Mouse (Mus musculus) embryo, embryonic 11 days (tissue): ENCODE results near the gene Fbxo46.
"Not testable (repeated sequence)": the region's sequence is repeated elsewhere in the genome, so short reads cannot be mapped to it uniquely, and the experiment has no call there.

Experiments
- DNase-seq: peaks from one replicate; pipeline ENCODE4 v3.0.0-alpha.2; 2015

Gene Fbxo46

DNA sequence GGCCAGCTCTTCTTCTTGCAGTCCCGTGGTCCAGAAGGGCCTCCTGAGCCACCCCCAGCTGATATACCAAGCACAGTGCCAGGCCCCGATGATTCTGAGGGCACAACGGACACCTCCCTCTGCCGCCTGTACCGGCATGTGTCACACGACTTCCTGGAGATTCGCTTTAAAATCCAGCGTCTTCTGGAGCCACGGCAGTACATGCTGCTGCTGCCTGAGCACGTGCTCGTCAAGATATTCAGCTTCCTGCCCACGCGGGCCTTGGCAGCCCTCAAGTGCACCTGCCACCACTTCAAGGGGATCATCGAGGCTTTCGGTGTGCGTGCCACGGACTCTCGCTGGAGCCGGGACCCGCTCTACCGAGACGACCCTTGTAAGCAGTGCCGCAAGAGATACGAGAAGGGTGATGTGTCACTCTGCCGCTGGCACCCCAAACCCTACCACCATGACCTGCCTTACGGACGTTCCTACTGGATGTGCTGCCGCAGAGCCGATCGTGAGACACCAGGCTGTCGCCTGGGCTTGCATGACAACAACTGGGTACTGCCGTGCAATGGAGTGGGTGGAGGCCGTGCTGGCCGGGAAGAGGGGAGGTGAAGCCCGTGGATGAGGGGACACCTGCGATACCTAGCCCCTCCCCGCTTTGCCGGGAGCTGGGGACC lies 17.1 kb downstream of the Fbxo46 start:
- DNase-seq: no peak

DNA sequence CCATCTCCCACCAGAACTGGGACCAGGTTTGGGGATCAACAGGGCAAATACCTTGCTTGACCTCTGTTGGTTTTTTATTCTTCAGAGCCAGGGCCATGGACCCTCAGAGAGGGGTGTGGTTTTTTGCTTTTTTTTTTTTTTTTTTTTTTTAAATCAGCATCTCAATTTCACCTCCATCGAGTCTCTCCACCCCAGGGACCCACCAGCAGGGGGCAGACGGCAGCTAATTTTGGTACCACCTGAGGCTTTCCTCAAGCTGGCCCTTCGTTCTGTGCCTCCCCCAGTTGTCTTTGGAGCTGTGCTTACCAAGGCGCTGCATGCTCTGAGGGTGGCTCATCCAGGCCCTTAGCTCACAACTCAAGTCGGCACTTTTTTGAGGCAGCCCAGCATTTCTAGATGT lies 17.7 kb downstream of the Fbxo46 start:
- peak; percentile 56 for DNase-seq

DNA sequence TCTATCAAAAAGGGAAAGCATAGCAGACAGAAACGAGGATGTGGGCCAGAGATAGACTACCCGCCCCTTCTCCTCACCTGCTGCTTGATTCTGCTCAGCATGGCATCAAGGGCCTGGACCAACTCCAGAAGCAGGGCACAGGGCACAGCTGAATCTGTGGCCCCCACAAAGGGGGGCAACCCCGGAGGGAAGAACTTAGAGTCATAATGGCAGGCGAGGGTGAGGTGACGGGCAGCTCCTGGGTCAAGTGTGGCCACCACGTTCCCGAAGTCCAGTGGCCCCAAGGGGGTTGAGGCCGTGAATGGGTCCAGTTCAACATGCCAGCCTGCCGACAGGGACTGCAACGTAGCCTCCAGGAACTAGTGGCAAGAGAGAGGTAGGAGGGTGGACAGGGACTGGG lies 27.1 kb downstream of the Fbxo46 start:
- DNase-seq: no peak

DNA sequence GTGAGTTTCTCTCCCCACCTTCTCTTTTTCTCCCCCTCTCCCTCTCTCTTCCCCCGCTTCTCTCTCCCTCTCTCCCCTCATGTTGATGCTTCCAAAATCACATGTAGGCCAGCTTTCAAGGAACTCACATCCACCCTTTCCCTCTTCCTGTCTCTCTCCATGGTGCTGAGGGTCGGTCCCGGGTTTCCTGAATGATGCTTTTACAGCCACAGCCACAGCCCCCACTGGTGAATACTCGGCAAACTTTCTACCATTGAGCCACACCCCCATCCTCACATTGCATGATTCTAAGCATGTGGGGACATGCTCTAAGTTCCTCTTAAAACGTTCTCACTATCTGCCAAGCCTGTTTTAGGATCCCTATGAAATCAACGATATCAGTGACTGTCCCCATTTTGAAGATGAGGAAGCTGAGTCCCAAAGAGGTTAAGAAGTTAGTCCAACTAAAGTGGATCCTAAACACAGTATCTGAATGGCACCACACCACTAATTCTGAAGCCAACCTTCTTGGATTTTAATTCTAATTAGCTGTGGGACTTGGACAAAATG lies 27.9 kb downstream of the Fbxo46 start:
- peak; percentile 28 for DNase-seq

DNA sequence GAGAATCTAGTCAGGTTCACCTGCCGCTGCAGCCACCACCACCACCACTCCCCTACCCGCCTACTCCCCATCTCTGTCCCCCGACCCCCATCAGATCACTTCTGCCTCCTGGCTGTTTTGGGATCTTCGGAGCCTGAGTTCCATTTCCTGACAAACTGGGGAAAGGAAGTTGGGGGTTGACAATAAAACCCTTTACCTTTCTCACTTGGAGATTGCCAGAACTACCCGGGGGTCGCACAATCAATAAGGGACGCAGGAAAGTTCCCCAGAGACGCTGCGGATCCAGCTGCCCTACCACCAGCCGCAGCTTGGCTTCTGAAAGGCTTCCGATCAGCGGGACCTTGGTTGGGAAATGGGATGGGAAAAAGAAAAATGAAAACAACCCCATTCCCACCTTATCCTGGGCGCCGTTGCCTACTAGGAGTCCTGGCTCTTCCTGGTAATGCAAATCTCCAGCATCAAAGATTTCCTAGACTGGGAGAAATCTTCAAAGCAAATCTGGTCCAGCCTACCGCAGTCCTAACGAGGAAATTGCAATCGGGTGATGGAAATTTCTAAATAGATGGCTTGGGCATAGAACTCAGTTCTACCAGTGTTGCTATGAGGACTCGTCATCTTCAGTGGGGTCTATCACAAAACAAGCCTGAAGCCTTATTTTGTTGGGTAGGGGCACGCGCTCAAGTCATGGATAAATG lies 28.7 kb downstream of the Fbxo46 start:
- DNase-seq: no peak

DNA sequence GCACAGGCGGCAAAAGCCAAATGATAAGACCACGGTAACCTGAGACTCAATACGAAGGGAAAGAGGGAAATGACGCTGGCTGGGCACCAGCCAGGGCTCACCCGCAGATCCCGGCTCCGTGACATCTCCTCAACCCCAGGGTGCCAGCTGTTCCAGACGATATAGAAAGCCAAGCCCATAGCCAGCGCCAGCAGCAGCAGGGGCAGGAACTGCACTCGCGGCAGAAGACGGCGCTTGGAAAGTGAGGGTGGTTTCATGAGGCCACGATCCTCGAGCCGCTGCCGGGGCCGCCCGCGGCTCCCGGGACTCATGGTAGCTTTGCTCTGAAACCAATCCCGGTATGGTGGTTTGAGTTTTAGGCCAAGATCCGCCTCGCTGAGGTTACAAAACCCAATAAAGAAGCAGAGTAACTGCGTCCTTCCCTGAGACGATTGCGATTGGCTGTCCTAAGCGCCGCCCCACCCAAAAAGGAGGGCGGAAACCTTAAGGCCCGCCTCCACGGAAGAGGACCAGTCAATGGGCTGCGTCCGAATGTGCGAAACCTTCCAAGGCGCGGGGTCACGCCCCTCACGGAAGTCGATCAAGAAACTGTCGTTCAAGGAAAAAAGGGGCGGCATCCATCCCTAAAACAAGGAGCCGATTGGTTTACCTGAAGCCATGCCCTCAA lies 29.3 kb downstream of the Fbxo46 start, which contains the start of gene Qpctl:
Gene Qpctl (minus strand): TSS at position 417 of the 667 bp plus-strand sequence.
- peak; percentile 100 for DNase-seq

DNA sequence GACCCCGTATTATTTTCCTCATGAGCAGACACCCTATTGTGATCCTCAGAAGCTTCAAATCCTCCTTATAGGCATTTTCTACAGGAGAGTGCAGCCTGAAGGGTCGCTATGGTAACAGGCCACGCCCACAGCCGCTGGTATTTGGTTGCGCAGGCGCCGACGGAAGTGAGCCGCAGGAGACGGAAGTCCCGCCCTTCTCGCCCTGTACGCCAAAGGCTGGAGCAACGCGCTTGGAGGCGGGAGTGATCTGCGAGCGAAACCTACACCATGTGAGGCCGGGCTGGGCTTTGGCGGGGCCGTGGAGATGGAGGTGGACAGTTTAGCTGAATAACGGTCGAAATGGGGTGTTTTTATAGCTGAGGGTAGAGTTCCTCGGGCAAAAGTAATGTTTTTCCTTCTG lies 30.0 kb downstream of the Fbxo46 start, which contains the start of gene Snrpd2:
Gene Snrpd2 (plus strand): TSS at position 97 of the 400 bp plus-strand sequence.
- peak; percentile 98 for DNase-seq

DNA sequence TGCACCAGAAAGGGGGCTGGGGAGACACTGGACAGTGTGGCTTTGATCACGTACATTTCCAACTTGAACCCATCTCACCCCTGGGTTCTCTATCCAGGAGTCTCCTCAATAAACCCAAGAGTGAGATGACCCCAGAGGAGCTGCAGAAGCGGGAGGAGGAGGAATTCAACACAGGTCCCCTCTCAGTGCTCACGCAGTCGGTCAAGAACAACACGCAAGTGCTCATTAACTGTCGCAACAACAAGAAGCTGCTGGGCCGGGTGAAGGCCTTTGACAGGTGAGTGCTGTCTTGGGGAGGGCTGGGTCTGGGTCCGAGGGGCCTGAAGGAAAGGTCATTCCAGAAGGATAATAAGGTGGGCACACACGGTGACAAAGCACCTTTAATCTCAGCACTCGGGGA lies 31.5 kb downstream of the Fbxo46 start:
- DNase-seq: not testable (repeated sequence)

DNA sequence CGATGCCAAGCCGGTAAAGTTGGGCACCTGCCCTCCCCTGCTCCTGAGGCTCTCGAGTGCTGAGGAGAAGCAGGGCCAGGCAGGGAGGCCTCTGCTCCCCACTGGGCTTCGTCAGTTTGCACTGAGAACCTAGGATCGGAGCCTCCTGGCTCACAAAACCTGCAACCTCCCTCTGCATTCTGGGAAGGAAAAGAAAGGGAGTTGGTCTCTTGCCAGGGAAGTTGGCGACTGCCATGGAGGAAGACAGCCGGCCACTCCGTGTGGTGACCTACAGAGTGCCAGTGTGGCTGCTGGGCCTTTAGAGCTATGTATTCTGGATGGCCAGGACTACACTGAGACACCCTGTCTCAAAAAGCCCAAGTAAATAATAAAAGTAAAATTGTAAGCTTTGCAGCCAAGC lies 35.1 kb downstream of the Fbxo46 start:
- DNase-seq: no peak

DNA sequence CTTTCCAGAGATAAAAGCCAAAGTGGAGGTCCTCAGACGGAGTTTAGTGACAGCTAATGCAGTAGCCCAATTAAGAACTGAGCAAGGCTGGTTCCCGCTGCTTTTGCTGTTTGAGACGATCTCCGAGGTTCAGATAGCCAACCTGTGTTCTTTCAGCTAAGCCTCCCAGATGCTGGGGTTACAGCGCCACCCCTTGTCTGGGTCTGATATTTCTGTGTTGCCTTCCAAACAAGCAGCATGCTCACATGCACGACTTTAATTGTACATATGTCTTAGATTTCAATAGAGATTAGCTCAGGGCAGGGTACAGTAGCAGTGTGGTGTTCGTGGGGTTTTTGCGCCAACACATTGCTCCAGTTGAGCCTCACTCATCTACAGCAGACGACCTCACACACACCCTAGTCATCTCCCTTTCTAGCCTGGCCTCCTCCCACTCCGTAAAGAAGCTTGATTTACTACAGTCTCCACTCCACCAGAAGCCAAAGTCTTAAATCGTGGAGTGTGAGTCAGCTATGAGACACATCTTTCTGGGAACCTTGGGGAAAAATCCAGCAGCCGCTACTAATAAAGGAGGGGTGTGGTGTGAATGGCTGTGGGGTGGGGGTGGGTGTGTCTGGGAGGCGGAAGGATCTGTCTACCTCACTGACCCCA lies 36.3 kb downstream of the Fbxo46 start:
- DNase-seq: no peak

DNA sequence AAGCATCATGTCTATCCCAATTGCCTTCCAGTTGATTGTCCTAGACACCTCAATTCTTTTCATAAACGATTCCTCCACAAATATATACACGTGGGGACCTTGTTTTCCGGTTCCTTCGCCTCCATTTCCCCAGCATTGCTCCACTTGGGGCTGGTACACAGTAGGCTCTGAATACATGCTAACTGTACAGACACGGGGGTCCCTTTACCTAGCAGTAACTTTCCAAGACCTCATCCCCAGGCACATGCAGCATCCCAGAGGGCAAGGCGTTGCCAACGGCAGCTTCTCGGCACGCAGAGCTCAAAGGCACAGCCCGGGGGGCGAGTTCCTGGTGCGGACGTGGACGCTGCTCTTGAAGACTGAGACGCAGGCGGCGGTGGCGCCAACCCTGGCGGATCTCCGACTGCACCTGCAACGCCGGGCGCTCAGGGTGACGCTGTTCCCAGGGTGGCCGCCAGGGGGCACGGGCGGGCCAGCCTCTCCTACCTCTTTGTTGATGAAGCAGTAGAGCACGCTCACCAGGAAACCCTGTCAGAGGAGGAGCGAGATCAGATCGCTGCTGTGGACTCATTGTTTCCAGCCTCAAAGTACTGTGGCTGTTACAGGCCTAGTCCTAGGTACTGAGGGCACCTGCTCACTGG lies 37.6 kb downstream of the Fbxo46 start:
- peak; percentile 85 for DNase-seq

DNA sequence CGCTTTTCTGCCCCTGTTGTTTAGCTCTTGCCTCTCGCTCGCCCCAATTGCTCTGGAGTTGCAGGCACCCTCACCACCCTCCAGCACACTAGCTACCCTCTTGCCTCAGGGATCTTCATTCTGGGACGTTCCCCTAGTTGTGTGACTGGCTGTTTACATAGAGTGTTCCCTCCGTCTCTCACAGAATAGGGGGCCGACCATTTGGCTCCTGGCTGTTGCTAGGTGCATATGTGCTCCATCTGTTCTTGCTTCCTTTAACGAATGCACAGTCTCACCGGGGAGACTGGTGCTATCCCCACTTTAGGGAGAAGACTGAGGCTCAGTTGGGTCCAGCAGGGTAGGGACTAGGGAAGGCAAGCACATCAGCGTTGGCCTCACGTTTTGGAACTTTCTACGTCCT lies 38.9 kb downstream of the Fbxo46 start:
- DNase-seq: no peak

DNA sequence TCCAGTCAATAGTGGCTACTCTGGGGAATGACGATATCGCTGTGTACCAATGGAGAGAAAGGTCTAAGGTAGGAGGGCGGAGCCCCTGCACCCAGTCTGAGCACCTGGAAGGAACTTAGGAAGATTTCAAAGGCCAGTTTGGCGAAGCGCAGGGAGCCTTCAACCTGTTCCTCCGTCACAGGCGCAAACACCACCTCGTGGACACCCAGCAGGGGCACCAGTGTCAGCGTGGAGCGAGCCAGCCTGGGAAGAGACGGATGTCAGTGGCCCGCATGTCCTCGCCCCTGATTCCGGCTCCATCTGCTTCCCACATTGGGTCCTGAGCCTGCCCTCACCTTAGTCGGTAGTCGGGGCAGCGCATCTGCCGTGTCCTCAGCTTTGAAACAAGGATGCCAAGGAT lies 39.8 kb downstream of the Fbxo46 start:
- DNase-seq: no peak

DNA sequence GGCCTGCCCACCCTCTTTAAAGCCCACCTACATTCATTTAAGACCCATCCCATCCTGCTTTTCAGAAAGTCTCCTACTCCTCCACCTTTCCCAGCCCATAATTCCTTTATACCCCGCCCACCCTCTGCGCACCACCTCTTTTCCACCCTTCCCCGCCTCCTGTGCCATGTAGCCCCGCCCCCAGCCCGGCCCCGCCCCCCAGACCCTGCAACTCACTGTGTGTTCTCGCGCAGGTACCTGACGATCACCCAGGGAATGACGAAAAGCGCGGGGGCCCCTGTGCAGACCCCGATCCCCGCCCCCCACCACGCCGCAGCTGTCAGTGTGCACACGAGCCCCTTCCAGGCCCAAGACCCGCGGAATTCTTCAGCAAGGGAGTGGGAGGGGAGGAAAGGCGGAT lies 40.5 kb downstream of the Fbxo46 start:
- DNase-seq: peak; percentile 66

DNA sequence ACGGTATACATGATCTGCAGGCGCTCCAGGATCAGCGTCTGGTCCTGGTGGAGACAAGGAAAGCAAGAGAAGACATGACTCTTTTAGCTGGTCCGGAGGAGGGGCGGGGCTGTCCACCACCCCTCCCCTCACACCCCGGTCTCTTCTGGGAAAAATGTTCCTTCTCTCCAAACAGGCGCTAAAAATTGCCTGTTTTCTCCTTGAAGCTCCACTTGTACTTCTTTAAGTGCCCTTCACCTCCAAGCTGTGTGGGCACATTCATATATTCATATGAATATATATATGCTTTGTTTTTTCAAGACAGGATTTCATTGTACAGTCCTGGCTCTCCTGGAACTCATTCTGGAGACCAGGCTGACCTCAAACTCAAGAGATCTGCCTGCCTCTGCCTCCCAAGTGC lies 43.3 kb downstream of the Fbxo46 start:
- DNase-seq: no peak

DNA sequence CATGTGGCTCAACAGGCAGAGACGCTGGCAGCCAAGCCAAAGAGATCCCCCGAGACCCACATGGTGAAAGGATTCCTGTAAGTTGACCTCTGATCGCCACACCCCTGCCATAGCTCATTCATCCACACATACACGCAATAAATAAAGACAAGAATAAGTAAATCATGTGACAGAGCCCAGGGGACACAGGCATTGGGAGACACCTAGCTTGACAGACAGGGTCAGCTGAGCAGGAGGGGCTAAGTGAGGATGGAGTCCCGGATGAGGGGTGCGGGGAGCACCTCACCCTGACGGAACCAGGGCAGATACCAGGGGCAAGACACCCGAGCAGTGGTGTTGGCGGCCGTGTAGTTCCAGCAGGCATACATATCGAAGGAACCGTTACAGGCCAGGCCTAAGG lies 44.1 kb downstream of the Fbxo46 start:
- DNase-seq: no peak

DNA sequence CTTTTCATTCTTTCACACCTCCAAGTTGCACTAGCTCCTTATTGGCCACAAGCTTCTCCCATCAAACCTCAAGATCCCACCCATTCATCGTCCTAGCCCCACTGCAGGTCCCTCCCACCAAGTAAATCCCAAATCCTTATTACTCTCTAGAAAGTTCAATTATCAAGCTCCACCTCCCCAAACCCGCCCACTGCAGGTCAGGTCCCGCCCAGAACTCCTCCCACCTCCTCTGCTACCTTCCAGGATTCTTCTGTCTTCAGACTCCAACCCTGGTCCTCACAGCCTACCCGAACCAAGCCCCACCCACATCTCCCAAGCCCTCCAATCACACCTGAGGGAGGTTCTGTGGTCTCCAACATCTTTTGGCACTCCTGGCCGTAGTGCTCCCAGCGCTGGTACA lies 44.5 kb downstream of the Fbxo46 start:
- peak; percentile 54 for DNase-seq

DNA sequence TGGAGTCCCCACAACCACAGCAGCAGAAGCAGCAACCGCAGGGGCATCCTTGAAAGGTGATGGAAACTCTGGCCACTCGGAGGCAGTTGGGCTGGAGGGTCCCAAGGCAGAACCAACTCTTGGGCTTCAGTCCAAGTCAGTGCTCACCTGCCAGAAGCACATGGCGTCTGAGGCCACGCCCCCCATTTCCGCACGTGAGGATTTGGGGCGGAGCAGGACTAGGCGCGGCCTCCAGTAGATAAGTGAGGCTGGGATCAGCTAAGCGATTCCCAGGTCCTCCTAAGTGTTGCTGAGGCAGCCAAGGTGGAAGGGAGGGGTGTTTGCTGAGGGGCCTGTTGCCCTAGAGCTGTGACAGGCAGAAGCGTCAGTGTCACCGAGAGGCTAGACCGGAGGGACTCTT lies 45.3 kb downstream of the Fbxo46 start:
- peak; percentile 62 for DNase-seq

DNA sequence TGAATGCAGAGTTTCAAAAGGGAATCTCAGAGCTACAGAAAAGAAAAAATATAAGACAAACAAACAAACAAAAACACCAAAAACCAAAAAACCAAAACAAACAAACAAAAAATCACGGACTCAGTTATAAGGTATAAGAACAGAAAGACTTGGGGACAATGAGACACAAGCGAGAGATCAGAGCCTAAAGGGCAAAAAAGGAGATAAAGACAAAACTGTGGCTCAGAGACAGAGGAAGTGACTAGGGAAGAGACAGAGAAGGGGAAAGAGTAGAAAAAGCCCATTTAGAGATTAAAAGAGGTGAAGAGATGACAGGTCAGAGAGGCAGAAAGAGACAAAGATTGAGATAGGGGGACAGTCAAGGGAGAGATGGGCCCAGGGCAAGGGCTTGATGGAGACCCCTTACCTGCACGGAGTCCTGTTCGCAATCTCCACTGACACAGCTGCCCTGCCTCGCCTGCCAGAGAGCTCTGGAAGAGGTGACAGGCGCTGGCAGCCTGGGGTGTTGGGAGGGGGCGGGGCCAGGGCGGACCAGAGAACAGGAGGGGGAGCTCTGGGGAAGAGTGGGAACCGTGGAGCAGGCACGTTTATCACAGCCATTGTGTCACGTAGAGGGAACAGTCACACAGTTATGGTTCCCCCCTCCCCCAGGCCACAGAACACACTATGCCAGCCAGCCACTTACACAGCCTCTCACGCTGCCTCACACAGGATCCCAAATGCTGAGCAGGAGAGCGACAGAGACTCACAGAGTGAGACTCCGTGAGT lies 46.2 kb downstream of the Fbxo46 start, which contains the start of gene Gipr:
Gene Gipr (minus strand): TSS at position 472 of the 768 bp plus-strand sequence.
- peak; percentile 31 for DNase-seq

DNA sequence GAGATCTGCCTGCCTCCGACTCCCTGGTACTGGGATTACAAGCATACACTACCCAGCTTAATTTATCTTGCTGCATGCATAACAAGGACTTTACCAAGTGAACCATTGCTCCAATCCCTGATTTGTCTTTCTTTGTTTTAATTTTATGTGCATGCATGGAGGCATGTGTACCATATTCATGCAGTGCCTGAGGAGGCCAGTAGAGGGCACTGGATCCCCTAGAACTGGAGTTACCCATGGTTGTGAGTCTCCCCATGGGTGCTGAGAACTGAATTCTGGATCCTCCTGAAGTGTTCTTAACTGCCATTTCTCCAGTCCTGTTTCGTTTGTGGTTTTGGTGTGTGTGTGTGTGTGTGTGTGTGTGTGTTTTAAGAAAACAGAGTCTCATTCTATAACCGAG lies 47.3 kb downstream of the Fbxo46 start:
- no peak for DNase-seq

DNA sequence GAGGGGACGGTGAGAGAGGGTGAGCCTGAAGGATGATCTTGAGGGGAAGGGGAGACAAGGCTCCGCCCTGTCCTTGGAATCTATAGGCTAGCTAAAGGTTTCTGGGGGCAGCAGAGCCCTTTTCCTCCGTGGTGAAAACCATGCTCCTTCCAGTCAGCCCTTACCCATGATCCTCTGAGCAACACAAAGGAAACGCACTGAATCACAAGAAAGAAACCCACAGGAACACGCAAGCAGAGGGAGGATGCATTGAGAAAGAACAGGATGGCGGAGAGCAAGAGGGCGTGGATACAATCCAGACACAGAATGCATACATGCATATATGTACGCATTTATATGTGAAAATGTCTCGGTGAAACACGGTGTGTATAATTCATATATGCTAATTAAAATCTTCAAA lies 49.8 kb downstream of the Fbxo46 start:
- DNase-seq: no peak

DNA sequence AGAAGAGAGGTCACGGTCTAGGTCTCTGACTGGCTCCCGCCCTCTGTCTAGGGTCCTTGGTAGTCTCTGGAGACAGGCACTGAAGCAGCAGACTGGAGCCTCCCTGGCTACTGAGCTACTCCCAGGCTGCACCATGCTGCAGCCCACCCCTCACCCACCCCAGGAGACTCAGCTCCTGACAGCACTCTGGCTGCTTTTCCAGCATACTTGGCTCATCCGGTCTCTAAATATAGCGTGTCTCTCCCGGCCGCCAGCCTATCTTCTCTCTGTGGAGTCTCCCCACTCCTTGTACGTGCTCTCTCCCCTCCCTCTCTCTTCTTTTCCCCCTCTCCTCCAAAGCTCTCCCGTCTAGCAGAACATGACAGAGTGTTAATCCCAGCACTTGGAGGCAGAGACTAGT lies 50.5 kb downstream of the Fbxo46 start:
- DNase-seq: peak; percentile 10
